Mouse (Mus musculus): ENCODE measurements at regions not wholly inside any gene's neighbourhood (a gene's known extent, or its start where the extent isn't known, plus 50 kb on each side); places are given as distances from the start of the nearest gene placed in this dataset.
"Not testable (repeated sequence)": the region's sequence is repeated elsewhere in the genome, so short reads cannot be mapped to it uniquely, and the experiment has no call there.

GRCm38 (mm10) chr6:37618990-37619389 lies 89.0 kb downstream of the Akr1d1 start:
- no peak for DNase-seq (ENCODE audit: low read depth, low spot score)

DNA sequence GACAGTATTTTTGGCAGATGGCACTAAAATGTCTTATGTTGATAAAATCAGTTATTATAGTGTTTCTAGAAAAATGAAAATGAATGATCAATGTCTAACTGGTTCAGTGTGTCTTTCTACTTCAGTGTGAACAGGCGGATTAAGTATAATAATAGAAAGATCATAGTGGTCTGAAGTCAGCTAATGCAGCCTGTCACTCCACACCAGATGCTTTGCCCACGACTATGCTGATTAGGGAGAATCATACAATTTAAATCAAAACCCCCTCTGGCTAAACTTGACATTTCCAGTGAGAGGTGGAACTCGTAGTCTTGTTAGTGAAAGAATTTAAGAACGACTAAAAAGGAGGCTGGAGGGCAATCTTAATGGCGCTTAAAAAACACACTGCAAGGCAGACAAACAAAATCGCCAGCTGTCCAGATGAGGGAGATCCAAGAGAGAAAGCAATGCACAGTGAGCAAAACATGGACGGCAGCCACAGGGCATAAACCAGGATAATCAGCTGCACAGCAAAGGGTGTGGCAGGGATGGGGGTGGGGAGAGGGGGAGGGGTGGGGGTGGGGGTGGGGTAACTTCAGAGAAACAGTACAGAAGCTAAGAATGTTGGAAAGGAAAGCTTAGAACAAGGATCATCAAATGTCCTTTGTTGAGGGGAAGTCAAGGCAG lies 91.5 kb downstream of the Akr1d1 start:
- DNase-seq (ENCODE audit: low read depth, low spot score): no peak

DNA sequence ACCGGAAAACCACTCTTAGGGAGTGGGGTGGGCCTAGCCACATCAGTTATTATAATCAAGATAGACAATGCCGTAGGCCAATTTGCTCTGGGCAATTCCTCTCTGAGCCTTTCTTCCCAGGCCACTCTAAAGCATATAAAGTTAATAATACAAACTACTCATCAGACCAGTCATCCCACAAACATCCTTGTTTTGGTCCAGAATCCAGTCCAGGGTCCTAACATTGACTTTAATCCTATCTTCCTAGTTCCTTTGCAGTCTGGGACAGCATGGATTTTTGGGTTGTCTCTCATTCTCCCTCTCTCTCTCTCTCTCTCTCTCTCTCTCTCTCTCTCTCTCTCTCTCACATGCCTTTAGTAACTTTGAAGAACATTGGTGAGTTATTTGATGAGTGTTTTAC lies 92.3 kb downstream of the Akr1d1 start:
- no peak for DNase-seq (ENCODE audit: low read depth, low spot score)

DNA sequence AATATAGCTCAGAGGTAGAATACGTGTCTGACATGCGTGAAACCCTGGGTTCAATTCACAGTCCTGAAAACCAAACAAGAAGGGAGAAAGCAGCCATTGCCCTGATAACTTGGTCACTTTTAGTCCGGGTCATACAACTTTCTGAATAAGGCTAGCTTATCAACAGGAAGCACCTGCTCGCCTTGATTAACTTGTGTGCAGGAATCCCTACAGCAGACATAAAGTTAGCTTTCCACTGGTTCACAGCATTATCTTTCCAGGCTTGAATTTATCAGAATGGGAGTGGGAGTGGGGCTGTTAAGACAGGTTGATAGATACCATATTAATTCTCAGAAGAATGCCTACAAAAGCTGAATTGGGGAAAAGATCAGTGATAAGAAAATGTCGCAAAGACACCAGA lies 97.2 kb downstream of the Akr1d1 start:
- no peak for DNase-seq (ENCODE audit: low read depth, low spot score)

- peak; percentile 42 for DNase-seq (ENCODE audit: low read depth, low spot score)
Measured at GRCm38 (mm10) chr6:37633948-37634347, 104.0 kb downstream of the Akr1d1 start.

- DNase-seq (ENCODE audit: low read depth, low spot score): no peak
Measured at GRCm38 (mm10) chr6:37642066-37642465, 112.1 kb downstream of the Akr1d1 start.

GRCm38 (mm10) chr6:37642701-37643121 lies 112.7 kb downstream of the Akr1d1 start:
- no peak for DNase-seq (ENCODE audit: low read depth, low spot score)

DNA sequence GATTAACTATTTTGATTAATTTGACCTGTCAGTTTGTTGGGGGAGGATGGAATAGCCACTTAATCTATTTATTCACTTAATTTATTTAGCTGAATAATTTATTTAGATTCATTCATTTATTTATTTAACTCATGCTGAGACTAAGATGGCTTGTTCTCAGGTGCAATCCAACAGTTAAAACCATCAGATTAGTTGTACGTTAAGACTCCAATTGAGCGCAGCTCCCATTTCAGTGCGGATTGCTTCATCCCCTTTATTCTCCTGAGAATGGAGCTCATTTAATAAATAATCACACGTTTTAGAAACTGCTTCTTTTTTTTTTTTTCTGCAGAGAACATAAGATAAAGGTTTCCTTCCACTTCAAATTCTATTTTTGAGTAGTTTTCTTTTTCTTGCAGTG lies 113.2 kb downstream of the Akr1d1 start:
- DNase-seq (ENCODE audit: low read depth, low spot score): no peak

GRCm38 (mm10) chr6:37643718-37644117 lies 113.7 kb downstream of the Akr1d1 start:
- no peak for DNase-seq (ENCODE audit: low read depth, low spot score)

GRCm38 (mm10) chr6:37645551-37645950 lies 115.6 kb downstream of the Akr1d1 start:
- no peak for DNase-seq (ENCODE audit: low read depth, low spot score)

GRCm38 (mm10) chr6:37657300-37657699 lies 127.3 kb downstream of the Akr1d1 start:
- DNase-seq (ENCODE audit: low read depth, low spot score): not testable (repeated sequence)

DNA sequence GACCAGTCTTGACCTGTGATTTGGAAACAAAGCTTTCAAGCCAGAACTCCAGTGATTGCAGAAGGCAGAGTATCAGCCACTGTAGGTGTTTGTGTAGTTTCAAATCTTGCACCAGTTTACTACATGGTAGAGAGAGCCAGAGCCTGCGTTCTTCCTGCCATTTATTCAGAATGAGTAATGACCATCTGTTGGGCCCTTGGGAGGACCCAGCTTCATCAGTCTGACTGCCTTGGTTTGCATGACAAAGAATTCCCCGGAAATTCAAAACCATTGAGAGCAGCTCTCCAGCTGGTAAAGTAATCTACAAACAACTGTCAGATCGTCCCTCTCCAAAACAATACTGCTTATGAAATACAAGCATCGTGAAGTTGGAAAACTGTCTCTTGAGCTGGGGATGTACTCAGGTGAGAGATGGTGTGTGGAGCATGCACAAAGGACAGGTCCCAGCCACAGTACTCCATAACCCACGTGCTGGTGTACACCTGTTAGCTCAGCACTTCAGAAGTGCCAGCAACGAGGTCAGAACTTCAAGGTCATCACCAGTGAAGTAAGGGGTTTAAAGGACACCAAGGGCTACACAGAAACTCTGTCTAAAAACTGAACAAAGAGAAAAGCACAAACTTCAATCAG lies 128.2 kb downstream of the Akr1d1 start:
- no peak for DNase-seq (ENCODE audit: low read depth, low spot score)

DNA sequence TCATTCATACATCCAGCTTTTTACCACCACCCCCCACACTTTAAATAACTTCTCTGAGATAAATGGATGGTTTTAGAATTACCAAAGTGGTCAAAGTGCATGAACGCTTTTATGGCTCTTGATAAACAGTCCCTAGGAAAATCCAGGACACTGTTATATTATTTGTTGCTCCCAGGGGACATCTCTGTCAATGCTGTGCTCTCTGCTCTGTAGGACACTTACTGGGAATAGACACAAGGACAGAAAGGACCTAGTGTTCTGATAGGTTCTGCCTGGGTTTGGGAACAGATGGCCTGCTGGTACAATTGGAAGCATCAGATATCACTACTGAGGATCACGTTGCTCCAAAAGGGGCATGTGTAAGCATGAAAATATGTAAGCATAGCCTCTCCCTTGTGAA lies 132.8 kb downstream of the Akr1d1 start:
- DNase-seq (ENCODE audit: low read depth, low spot score): no peak

- no peak for DNase-seq (ENCODE audit: low read depth, low spot score)
Measured at GRCm38 (mm10) chr6:37665576-37665975, 135.6 kb downstream of the Akr1d1 start.

DNA sequence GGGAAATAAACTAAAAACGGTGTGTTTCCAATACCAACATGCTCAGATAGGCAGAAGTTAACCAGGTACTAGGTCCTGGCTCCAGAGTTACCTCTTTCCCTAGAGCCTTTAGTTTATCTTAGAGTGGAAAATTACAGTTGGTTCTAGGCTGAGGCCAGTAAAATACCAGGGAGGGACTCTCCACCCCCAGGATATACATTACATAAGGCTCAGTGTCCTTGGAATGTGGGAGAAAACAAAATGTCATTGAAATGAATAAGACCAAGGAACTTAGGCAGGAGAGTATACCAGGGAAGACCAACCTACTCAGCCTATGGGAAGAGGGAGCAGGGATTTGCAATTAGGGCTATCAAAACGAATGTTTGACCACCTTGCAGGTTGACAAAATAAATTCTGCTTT lies 139.4 kb downstream of the Akr1d1 start:
- no peak for DNase-seq (ENCODE audit: low read depth, low spot score)

DNA sequence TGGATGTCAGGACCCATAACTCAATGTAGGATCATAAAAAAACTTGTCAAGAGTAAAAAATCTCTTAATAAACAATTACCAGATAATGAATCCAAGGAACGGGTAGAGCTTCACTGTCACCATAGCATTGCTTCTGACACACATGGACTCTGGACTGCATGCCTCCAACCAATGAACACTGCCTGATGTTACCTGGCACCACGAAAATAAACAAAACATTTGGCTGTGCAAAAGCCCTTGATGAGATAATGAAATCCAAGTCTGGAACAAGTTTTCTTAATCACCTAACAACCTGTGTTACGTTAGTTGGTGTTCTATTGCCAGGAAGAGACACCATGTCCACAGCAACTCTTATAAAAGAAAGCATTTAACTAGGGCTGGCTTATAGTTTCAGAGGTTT lies 140.7 kb downstream of the Akr1d1 start:
- no peak for DNase-seq (ENCODE audit: low read depth, low spot score)

DNA sequence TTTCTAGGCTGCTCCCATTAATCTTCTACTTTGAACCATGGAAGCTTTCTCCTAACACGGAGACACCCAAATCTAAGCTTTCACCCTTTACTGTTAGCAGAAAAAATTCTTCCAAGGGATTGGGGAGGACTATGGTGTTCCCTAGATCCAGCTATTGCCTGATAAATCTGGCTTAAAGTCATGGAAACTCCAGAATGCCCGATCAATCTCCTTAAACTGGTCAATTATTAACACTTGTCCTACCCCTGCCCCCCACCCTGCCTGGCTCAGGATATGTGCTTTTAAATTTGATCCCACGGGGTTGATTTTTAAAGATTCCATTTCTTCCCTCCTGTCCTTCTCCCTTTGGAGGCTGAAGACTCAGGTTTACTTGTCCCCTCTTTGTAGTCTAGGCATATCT lies 149.9 kb downstream of the Akr1d1 start:
- no peak for DNase-seq (ENCODE audit: low read depth, low spot score)

- not testable (repeated sequence) for DNase-seq (ENCODE audit: low read depth, low spot score)
Measured at GRCm38 (mm10) chr6:37681331-37681730, 151.4 kb downstream of the Akr1d1 start.

- no peak for DNase-seq (ENCODE audit: low read depth, low spot score)
Measured at GRCm38 (mm10) chr6:37686094-37686493, 156.1 kb downstream of the Akr1d1 start.

GRCm38 (mm10) chr6:37688866-37689617 lies 159.1 kb downstream of the Akr1d1 start:
- DNase-seq (ENCODE audit: low read depth, low spot score): no peak

DNA sequence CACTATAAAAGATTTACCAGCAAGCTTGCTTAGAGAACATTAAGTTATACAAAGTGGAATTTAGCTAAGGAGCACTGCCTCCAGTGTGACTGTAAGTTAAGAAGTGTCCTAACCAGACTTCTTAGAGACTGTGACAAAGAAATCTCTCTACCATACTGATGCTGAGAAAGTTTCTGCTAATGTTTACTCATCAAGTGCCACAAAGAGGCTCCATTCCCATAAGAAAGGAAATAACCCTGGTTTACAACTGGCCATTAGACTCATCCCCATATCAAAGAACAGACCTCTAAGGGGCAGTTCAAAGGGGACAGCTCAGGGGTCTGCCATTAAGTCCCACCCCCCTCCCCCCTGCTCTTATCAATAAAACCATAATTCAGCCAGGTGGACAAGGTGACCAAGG lies 159.7 kb downstream of the Akr1d1 start:
- no peak for DNase-seq (ENCODE audit: low read depth, low spot score)

- no peak for DNase-seq (ENCODE audit: low read depth, low spot score)
Measured at GRCm38 (mm10) chr6:37691976-37692644, 162.1 kb downstream of the Akr1d1 start.
